Mouse (Mus musculus): ENCODE results near the gene Zfp296.
"Not testable (repeated sequence)": the region's sequence is repeated elsewhere in the genome, so short reads cannot be mapped to it uniquely, and the experiment has no call there.

Gene Zfp296

DNA sequence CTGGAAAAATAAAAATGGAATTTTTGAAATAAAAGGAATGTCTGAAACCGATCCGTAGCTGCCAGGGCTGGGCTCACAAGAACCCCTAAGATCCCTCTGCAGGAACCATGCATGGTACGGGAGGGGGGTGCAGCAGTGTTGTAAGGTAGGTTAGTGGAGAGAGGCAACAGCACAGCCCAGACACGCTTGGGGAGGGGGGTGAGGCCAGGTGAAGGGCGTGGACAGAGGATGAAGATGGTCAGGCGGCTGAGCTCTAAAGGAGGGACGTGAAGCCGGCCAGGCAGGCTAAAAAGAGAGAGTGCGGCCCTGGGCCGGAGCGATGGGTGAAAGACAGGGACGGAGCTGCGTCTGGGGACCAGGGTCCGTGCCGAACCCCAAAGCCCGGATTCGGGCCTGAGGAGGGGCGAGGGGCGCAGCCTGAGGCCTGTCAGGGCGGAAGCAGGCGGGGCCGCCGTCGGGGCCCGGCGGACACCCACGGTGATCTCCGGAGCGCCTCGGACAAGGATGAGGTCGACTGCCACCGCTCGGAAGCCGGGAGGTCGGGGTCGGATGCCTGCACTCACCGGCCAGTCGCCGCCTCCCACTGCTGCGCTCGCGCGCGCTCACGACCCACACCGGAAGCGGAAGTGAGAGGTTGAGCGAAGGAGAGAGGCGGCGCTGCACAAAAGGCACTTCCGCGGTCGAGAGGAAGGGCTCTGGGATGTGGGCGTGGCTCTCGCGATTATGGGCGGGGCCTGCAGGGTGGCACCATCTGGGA, 26.9 kb downstream of the Zfp296 start, which contains the start of gene Clasrp:
Clasrp (minus strand) TSS at position 638 of the 757 bp plus-strand sequence.
- DNase-seq (ENCODE audit: low read depth, low spot score) = peak; percentile 97

GRCm38 (mm10) chr7:19604606-19605214, 27.6 kb downstream of the Zfp296 start:
- DNase-seq (ENCODE audit: low read depth, low spot score) = not testable (repeated sequence)

GRCm38 (mm10) chr7:19607291-19607690, 30.2 kb downstream of the Zfp296 start:
- DNase-seq (ENCODE audit: low read depth, low spot score) = no peak

GRCm38 (mm10) chr7:19609641-19610332, 32.7 kb downstream of the Zfp296 start:
- DNase-seq (ENCODE audit: low read depth, low spot score) = no peak

DNA sequence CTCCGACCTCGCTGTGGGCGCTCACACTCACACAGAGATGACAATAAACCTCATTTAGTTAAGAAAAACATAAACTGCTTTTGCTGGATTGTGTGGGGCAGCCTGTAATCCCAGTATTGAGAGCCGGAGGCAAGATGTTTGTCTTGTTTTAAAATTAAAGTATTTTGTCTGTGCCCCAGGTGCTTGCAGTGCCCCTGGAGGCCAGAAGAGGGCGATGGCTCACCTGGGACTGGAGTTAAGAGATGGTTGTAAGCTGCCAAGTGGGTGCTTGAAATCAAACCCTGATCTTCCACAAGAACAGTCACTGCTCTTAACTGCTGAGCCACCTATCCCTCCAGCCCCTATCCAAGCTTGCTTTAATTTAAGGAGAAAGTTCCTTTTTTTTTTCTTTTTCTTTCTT, 33.9 kb downstream of the Zfp296 start:
- DNase-seq (ENCODE audit: low read depth, low spot score) = no peak

GRCm38 (mm10) chr7:19615036-19615577, 38.0 kb downstream of the Zfp296 start:
- DNase-seq (ENCODE audit: low read depth, low spot score) = no peak

- peak; percentile 93 for DNase-seq (ENCODE audit: low read depth, low spot score)
These were observed 42.1 kb downstream of the Zfp296 start for GRCm38 (mm10) chr7:19619004-19619801.

GRCm38 (mm10) chr7:19620811-19621210, 43.7 kb downstream of the Zfp296 start:
- DNase-seq (ENCODE audit: low read depth, low spot score) = peak; percentile 80

DNA sequence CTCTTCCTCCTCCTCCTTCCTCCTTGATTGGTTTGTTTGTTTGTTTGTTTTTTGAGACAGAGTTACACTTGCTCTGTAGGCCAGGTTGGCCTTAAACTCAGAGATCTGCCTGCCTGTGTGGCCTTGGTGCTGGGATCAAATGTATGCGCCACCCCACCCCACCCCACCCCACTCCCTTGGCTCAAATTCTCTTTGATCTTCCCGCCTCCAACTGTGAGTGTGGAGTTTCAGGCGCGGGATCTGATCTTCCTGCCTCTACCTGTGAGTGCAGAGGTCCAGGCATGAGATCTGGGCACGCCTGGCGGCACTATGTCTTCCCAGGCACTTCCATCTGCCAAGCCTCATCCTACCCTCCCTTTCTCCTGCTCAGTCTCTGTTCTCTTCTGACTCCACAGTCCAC, 45.2 kb downstream of the Zfp296 start:
- no peak for DNase-seq (ENCODE audit: low read depth, low spot score)

DNA sequence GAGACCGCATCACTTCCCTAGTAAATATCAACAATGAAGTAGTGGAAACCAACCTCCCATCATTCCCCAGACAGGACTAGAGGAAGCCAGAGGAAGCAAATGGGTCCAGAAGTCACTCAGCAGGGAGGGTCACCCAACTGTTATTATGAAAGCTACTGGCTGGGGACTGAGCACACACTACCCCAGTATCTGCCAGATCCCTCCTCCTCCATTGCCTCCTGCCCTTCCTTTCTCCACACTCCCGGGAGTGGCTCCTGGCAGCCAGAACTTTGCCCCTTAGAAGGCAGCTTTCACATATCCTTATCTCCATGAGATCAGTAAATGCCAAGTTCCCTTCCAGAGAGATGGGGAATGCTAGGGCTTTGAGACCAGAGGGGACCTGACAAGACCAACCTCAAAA, 46.3 kb downstream of the Zfp296 start:
- DNase-seq (ENCODE audit: low read depth, low spot score) = no peak

GRCm38 (mm10) chr7:19627721-19628120, 50.6 kb downstream of the Zfp296 start:
- no peak for DNase-seq (ENCODE audit: low read depth, low spot score)

- no peak for DNase-seq (ENCODE audit: low read depth, low spot score)
These were observed 51.1 kb downstream of the Zfp296 start for GRCm38 (mm10) chr7:19628192-19628535.

DNA sequence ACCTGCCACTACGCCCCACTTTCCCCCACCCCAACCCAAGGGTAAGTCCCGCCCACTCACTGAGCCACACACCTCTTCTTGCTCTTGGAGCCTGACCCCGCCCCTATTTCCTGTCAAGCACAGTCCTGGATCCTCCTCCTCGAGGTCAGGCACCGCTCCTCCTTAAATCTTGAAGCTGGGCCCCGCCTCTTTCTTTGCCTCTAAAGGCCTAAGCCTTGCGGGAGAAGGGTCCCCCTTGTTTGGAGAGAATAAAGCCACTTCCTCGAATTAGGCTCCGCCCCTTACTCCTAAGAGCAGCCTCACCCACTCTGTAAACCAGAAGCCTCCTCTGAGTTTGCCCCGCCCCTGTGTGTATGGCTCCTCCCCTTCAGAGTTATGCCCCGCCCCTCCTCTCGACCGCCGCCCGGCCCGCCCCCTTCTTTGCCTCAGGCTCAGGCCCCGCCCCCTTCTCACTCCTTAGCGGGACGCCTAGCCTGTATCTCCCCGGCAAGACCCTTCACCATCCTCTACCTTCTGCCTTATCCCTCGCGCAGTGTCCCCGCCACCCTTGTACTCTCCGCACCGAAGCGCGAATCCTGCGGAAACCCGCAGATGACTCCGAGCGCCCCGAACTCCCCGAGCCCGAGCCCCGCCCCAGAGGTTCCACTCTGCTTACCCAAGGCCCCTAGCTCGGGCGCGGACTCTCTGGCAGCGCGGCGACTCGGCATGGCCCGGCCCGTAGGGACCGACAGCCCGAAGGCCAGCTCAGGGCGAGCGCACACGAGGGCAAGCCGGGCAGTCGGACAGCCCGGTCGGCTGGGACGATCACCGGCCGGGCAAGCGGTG, 51.7 kb downstream of the Zfp296 start:
- peak; percentile 89 for DNase-seq (ENCODE audit: low read depth, low spot score)

DNA sequence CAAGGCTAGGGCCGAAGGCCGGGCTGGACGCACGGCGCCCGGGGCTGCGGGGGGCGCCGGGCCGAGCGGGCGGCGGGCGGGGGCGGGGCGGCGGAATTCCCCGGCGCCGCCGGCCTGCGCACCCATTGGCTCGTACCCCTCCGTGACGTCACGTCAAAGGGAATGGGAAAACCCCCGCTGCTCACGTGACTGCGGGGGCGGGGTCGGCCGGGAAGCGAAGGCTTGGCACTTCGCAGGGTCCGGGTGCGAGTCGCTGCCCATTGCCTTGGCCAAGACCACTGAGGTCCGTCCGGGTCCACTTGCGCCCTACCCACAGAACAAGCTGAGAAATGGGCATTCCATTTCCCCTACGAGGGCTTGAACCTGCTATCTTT, 52.3 kb downstream of the Zfp296 start, which contains the start of gene Relb:
Relb (minus strand) TSS at position 78 of the 374 bp plus-strand sequence.
- peak; percentile 83 for DNase-seq (ENCODE audit: low read depth, low spot score)

Data from brain, adult 2 months (tissue).